Mouse (Mus musculus) heart, postnatal 10 days (tissue): ENCODE results near the gene Gm525. TPM values are rescaled to one million over a fixed set of nuclear protein-coding genes. Genes with fewer than 3 reads are reported as not detected.
"Not testable (repeated sequence)": the region's sequence is repeated elsewhere in the genome, so short reads cannot be mapped to it uniquely, and the experiment has no call there.

Experiments used
- DNase-seq, 2 experiments: peaks; one replicate each; pipeline ENCODE4 v3.0.0; 2021
- intact Hi-C: fragments of 180-260 bp; cut with DNase I; formaldehyde crosslinking; loops from one replicate; pipeline ENCODE4 v1.15.1; 2025
- total RNA-seq, 2 experiments: library from RNA; stranded (reverse); gene quantifications; 2 replicates each; pipeline ENCODE4 v1.2.3; 2021

Gene Gm525
- total RNA-seq, 2 experiments from 2014 or later = not detected

DNA sequence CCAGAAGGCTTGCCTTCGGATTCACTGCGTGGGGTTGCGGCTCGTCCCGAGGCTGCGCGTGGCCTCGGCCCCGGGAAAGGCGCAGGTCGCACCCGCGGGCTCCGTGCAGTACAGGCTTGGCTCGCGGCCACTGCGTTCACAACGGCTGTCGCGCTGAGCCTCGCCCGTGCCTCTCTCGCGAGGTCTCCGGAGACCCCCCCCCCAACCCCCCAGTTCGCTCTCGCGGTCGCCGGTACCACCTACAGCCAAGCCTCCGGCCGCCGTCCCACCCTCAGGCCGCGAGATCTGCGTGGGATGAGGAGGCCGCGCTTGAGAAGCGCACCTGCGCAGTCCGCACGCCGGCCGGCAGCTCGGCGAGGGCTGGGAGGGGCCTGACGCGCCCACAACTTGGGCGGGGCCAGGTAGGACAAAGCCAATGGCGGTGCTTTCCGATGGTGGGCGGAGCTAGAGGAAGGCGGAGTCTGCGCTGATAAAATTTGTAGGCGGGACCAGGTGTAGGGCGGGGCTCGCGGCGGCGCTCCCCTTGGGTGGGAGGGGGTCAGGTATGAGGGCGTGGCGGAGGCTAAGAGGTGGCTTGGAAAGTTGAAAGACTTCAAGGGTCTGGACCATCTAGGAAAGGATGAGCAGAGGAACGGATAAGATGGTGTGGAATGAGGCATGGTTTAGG, 13.1 kb upstream of the Gm525 start:
- intact Hi-C loops = no loop called here
- DNase-seq = peak; percentile 92

GRCm38 (mm10) chr11:89061362-89061761, 12.3 kb upstream of the Gm525 start:
- intact Hi-C loops = no loop called here
- DNase-seq = no peak

DNA sequence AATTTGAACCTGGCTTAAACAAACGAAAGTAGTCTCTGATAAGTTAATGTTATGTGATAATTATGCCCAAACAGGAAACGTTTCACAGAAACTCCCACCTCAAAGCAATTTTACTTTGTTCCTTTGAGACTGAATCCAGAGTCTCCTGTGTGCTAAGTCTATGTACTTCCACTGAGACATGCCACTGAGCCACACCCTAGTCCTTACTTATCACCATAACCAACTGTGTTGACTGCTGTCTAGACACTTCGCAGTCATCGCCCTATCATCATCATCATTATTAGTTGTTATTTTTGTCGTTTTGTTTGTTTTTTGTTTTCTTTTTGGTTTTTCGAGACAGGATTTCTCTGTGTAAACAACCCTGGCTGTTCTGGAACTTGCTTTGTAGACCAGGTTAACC, 9.3 kb upstream of the Gm525 start:
- DNase-seq = no peak
- intact Hi-C loops = no loop called here

DNA sequence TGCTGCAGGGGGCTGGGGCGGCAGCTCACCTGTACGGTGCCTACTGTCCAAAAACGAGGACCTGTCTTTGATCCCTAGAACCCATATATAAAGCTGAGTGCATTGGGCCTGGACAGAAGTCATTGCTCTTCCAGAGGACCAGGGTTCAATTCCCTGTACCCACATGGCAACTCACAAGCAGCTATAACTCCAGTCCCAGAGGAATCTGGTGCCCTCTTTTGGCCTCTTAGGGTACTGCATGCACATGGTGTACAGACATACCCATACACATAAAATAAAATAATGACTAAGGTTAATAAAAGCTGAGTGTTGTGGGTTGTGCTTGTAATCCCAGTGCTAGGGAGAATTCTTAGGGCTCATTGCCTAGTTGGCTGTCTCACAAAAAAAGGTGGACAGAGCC, 8.3 kb upstream of the Gm525 start:
- intact Hi-C loops = no loop called here
- no peak for DNase-seq

DNA sequence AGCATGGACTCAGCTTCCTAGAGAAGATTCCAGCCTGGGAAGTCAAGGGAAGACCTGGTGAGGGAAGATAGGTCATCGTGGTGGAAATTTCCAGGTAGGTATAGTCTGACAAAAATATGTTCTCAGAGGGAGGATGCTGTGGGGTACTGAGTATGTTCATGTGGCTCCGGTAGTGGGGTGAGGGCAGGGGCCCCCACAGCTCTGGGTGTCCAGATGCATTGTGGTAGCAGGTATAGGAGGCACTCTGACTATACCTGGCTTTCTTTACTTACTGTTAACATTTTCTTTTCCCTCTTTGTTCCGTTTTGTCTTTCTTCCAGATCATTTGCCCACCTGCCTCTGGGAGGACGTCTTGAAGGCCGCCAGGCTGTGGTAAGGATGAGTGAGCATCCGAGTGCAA, 7.5 kb upstream of the Gm525 start:
- intact Hi-C loops = no loop called here
- no peak for DNase-seq

DNA sequence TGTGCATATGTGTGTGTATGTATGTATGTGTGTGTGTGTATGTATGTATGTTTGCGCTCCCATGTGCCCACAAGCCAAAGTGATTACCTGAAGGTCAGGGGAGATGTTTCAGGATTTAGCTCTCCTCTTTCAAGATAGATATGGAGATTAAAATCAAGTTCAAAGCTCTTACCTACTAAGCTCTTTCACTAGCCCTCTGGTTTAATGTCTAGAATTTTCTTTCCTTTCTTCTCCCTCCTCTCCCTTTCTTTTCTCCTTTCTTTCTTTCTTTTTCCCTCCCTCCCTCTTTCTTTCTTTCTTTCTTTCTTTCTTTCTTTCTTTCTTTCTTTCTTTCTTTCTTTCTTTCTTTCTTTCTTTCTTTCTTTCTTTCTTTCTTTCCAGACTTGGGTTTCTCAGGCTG, 6.9 kb upstream of the Gm525 start, which contains the start of gene Dgke:
Gene Dgke, minus strand, starts transcription at position 101 of the 400 bp plus-strand sequence.
- no peak for DNase-seq
- intact Hi-C loops = no loop called here

GRCm38 (mm10) chr11:89067301-89067822, 6.3 kb upstream of the Gm525 start:
- intact Hi-C loops = no loop called here
- peak; percentile 45 to 46 for DNase-seq

DNA sequence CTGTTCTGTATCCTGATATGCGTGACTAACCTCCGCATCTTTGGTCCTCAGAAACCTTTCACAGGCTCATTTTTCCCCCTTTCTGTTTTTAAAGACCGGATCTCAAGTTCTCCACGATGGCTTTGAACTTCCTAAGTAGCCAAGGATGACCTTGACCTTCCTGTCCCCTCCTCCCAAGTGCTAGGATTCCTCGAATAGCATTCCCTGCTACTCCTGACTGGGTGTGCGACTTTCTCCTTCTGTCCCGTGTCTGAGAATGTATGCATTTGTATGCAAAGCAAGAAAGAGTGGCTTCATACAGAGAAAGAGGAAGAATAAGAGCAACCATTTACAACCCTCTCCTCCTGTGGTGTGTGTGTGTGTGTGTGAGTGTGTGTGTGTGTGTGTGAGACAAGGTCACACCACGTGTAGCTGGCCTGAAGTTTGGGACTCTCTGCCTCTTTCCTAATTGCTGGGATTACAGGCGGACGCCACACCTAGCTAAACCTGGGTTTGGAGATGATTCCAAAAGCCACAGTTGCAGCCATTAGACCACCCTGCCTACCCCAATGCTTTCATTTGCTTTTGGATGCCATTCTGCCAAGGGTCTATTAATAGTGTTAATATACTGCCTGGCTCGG, 5.7 kb upstream of the Gm525 start:
- intact Hi-C loops = no loop called here
- DNase-seq = no peak

DNA sequence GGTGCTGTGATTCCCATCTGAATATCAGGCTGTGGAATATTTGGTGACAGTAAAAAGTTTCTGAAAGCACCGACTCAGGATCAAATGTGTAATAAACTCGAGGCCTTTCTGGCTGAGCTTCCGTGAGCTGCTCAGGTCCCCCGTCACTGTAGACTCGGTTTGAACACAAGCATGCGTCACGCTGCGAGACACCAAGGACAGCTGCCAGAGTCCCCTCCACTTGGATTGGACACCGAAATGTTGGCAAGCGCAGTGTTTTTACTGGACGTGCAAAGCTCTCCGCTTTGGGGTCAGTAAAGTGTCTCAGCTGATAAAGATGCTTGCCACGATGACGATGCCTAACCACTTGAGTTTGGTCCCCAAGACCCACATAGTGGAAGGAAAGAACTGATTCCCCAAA, 5.0 kb upstream of the Gm525 start:
- peak; percentile 63 to 67 for DNase-seq
- intact Hi-C loops = loop anchor here (1.0 kb wide), 1 partner anchor 79 kb away; no protein-coding TSS in a partner anchor

DNA sequence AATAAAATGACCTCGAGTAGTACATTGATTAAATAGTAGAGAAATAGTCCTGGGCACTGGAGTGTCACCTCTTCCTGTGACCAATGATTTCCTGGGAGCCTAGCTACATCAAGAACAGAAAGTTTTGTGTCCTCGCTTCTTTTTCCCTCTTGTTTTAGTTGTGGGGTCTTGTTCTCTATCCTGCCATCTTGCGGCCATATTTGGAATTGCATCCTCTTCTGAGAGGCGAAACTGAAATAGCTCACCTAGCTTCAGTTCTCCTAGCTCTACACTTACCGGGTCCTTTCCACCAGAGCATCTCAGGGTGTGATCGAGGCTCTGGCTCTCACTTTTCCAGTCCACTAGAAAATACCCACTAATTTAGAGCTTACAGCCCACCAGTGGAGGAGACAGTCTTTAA, 4.3 kb upstream of the Gm525 start:
- intact Hi-C loops = loop anchor here (1.0 kb wide), 1 partner anchor 80 kb away; no protein-coding TSS in a partner anchor
- DNase-seq = peak; percentile 74 to 84

- intact Hi-C loops = no loop called here
- no peak for DNase-seq
These were observed 2.1 kb upstream of the Gm525 start for GRCm38 (mm10) chr11:89071522-89071921.

DNA sequence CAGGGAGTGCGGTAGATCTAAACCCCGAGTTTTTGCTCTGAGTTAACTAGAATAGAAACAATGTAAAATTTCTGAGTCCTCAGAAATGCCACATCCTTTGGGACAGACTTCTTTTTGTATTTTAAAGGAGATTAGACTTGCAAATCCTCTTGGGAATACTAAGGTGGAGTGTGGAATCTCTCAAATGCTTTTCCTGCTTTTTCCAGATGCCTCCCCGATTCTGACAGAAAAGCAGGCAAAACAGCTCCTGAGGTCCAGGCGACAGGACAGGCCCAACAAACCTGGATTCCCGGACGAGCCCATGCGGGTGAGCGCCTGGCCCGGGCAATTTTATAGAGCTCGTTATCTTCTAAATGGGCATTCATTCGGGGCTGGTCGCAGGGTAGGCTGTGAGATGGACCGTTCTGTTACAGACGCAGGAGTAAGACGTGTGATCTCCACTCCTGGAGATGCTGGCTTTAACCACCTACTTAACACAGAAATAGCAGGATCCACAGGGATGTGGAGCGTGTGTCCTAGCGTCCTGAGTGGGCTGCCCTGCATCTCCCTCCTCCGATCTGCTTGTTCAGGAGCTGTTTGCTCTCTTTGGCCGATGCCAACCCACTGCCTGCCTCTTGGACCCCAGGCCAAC, 1.3 kb downstream of the Gm525 start:
- intact Hi-C loops = no loop called here
- no peak for DNase-seq

DNA sequence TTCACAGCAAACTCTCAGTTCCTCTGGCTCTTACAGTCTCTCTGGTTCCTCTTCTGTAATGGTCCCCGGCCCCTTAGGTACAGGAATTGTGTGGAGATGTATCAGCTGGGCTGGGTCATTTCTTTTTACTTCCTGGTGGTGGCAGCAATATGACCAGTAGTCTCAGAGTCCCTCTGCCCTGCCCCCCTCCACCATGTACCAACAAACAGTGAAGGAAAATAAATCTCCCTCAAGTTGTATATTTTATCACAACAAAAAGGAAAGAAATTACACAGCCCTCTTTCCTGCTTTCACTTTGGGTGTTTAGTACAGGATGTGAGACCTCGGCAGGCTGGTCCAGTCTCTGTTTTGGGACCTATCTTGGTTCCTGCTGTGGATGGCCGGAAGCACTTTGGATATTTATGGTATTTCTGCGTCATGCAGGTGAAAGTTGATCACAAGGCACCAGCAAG, 2.8 kb downstream of the Gm525 start:
- peak in 1 of 2 experiments; percentile 19 for DNase-seq
- intact Hi-C loops = no loop called here

DNA sequence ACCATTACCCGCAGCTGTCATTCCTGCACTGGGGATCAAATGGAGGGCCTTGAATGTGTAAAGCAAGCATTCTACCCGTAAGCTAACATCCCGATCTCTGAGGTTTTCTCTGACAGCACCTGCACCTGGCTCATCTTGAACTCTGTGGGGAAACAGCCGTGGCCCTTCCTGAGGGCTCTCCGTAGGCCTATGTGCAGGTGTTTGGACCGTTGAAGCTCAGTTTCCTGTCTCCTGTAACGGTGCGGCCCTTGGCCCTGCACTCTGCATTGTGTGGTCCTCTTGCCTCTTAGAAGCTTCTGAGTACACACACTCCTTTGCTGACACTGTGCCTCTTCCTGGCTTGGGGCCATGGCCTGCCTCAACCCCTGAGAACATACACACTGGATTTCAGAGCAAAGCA, 4.0 kb downstream of the Gm525 start:
- intact Hi-C loops = no loop called here
- peak in 1 of 2 experiments; percentile 31 for DNase-seq

DNA sequence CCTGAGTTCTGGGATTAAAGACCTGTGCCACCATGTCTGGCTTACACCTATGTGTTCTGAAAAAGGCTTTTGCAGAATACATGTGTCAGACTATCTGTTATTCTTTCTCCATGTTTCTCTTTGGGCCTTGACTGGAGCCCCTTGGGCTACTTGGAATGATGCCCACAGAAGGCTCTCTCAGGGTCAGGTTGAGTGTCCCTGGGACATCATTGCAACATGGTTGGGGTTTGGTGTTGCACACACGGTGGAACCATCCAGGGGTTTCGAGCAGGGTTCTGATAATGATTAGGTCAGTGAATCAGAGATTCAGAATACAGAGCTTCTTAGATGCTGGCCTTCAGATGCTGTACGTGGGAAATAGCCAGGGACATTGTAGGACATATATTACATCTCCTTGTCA, 4.7 kb downstream of the Gm525 start:
- intact Hi-C loops = no loop called here
- DNase-seq = no peak

GRCm38 (mm10) chr11:89078996-89079680, 5.5 kb downstream of the Gm525 start:
- intact Hi-C loops = no loop called here
- no peak for DNase-seq

DNA sequence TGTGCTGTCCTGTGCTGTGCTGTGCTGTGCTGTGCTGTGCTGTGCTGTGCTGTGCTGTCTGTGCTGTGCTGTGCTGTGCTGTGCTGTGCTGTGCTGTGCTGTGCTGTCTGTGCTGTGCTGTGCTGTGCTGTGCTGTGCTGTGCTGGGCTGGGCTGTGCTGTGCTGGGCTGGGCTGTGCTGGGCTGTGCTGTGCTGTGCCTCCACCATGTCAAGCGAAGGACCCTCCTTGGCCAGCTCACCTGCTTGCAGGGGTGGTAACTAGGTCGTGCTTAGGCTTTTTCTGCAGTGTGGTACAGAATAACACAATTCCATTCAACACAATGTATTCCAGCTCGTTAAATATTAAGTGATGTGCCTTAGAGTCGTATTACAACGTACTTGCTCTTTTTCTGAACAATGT, 8.3 kb downstream of the Gm525 start:
- intact Hi-C loops = loop anchor here (5.0 kb wide), 1 partner anchor 220 kb away; the partner anchor contains the start of gene Nog
- DNase-seq = not testable (repeated sequence)

DNA sequence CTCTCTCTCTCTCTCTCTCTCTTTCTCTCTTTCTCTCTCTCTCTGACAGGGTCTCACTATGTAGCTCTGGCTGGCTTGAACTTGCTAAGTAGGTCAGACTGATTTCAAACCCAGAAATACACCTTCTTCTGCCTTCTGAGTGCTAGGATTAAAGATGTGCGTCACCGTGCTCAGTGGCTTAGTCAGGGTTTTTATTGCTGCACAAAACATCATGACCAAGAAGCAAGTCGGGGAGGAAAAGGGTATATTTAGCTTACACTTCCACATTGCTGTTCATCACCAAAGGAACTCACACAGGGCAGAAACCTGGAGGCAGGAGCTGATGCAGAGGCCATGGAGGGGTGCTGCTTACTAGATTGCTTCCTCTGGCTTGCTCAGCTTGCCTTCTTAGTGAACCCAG, 9.1 kb downstream of the Gm525 start:
- DNase-seq = not testable (repeated sequence)

DNA sequence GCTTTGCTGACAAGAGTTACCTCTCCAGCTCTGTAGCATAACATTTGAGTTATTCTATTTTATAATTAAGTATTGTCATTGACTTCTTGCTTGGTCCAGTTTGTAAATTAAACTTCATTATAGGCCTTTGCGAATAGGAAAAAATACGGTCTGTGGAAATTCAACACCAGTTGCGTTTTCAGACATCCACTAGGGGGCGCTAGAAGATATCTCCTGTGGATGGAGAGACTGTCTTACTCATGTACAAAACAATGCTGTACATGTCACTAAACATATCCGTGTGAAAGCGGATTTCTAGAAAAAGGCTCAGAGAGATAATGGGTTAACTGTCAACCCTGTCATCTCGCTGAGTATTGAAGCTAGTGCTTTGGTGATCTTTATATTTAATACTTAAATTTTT, 11.0 kb downstream of the Gm525 start:
- intact Hi-C loops = loop anchor here (5.0 kb wide), 1 partner anchor 218 kb away; the partner anchor contains the start of gene Nog
- DNase-seq = peak; percentile 62 to 78

More for the DNA sequence above, 9.1 kb downstream of the Gm525 start:
- intact Hi-C loops = loop anchor here (5.0 kb wide), 1 partner anchor 220 kb away; the partner anchor contains the start of gene Nog

DNA sequence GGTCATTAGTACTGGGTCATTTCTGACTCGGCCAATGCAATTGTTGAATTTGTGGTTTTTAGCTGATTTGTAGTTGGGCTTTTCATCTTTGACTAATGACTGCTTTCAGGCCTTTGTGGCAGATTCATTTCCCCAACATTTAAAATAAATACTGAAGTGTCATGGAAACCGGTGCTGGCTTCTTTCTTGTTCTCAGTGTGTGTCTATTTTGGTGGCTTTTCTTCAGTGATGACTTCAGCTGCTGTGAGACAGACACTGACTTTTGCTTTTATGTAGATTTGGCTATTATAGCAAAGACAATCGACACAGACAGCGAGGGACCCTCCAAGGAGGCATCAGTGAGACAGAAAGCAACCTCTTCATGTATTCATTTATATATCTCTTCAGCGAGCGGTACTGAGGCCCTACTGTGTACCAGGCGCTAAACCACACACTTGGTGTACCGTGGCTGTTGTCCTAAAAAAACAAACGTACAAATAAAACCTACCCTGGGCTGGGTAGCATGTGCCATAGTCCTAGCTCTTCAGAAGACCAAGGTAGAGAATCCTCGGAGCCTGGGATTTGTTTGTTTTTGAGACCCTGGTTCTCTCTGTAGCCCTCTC, 12.7 kb downstream of the Gm525 start:
- intact Hi-C loops = no loop called here

More for the DNA sequence above, 12.7 kb downstream of the Gm525 start:
- no peak for DNase-seq
